Mouse (Mus musculus) layer of hippocampus, adult 11-12 months (tissue): ENCODE results near the gene Eapp.
"Not testable (repeated sequence)": the region's sequence is repeated elsewhere in the genome, so short reads cannot be mapped to it uniquely, and the experiment has no call there.

ENCODE experiments used
- DNase-seq: peaks from one replicate; pipeline ENCODE4 v3.0.0; 2022; ENCODE audit warnings: low spot score

The Eapp gene

DNA sequence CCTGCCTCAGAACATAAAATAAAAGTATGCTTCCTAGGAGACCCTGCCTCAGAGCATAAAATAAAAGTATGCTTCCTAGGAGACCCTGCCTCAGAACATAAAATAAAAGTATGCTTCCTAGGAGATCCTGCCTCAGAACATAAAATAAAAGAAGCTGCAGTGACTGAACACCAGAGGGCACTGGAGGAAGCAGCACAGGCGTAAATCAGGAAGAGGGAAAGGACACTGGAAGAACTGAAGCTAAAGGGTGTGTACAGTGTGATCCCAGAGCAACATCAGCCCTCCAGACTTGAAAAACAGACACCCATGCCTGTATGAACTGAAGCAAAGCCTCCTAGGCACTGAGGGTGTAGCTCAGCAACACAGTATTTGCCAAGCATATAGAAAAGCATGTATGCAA, 12.5 kb downstream of the Eapp start:
- no peak for DNase-seq

DNA sequence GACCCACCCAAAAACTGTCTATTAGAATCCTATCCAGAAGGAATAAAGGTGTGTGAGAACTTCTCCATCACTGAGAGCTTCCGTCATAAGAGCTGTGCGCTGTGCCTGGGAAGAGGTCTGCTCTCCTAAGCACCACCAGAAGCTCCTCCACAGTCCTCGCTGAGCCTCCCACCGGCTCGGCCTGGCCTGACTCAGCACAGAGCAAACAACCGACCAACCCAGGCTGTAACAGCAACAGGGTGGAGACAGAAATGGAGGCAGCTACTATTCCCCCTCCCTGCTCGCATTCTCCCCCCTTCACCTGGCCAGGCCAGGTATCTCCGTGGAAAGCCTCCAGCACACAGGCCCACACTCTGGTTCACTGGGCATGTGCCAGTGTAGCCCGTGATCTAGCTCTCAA, 19.0 kb downstream of the Eapp start:
- DNase-seq: no peak

DNA sequence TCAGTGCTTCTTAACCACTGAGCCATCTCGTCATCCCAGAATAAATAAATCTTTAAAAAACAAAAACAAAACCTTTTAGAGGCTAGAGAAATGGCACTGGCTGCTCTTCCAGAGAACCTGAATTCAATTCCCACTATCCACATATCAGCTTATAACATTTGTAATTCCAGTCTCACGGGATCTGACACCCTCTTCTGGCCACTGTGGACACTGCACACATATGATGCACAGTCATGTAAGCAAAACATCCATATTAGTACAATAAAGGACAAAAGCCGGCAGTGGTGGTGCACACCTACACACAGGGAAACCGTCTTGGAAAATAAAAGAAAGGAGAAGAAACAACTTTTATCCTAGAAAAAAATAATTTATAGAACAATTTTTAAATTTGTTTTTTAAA, 20.3 kb downstream of the Eapp start:
- no peak for DNase-seq

DNA sequence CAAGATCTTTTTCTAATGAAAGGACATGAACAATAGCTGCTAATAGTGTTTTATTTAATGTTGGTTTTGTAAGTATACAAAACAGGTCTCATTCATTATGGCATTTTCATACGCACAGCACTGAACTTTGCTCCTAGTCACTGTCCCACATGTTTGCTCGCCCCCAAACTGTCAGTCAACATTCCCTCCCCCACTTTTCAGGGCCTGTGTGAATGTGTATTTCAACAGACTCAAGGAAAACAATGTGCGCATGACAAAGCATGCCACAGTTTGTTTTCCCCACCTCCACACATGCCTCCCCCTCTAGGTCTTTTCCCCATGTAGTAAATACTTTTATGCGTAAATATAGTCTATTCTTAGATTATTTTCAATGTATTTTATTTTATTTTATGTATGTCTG, 24.4 kb downstream of the Eapp start:
- DNase-seq: no peak

DNA sequence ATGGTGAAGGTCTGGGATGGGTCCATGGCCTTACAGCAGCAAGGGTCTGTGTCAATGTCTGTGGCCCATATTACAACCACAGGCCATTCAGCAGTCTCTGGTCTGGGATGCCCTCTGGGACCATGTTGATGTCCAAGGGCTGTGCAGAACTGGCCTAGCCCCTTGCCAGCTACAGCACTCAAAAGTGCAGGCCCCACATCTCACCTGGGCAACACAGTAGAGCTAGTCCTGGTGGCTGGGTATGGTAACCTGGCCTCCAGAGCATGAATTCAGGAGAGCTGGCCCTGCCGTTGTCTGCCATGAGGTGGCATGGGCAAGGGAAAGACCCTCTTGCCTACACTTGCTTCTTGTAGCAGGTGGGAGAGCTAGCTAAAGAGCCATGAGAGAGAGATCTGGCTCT, 27.6 kb downstream of the Eapp start:
- no peak for DNase-seq

DNA sequence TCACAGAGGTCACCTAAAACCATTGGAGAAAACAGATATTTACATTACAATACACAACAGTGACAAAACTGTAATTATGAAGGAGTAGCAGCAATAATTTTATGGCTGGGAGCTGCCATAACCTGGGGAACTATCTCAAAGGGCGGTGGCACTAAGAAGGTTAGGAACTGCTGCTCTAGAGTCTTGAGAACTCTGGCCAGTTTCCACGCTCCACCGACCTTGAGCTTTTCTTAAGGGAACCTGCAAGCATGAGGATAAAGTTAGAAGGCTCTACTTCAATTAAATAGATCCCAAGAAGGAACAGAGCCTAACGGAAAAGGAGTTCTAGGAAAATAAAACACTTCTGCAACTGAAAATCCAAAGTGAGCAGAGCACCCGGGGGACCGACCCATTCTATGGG, 30.2 kb downstream of the Eapp start:
- no peak for DNase-seq

DNA sequence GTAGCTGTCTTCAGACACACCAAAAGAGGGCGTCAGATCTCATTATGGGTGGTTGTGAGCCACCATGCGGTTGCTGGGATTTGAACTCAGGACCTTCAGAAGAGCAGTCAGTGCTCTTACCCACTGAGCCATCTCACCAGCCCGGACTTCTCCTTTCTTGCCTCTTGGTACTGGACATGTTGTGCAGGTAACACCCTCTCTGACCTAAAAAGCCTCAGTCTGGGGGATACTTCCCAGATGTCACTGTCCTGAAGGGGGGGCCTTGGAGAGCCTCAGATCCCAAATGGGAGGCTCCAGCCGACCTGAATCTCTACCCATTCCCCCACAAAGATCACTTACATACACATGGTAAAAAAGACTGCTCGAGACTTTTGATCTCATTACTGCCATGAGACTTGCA, 34.2 kb downstream of the Eapp start:
- not testable (repeated sequence) for DNase-seq

DNA sequence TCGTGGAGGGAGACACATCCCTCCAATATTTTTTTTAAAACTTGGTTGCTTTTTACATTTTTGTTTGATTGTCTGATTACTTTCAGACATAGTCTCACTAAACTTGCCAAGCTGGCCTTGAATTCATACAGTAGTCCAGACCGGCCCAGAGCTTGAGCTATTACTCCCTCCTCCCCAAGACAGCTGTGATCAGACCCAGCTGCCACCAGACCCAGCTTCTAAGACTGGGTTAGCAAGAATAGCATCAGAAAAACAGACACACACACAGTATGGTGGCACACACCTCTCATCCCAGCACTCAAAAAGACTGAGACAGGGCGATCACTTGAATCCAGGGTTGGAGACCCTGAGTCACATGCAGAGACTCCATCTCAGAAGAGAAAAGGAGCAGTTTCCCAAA, 35.8 kb downstream of the Eapp start:
- DNase-seq: no peak

DNA sequence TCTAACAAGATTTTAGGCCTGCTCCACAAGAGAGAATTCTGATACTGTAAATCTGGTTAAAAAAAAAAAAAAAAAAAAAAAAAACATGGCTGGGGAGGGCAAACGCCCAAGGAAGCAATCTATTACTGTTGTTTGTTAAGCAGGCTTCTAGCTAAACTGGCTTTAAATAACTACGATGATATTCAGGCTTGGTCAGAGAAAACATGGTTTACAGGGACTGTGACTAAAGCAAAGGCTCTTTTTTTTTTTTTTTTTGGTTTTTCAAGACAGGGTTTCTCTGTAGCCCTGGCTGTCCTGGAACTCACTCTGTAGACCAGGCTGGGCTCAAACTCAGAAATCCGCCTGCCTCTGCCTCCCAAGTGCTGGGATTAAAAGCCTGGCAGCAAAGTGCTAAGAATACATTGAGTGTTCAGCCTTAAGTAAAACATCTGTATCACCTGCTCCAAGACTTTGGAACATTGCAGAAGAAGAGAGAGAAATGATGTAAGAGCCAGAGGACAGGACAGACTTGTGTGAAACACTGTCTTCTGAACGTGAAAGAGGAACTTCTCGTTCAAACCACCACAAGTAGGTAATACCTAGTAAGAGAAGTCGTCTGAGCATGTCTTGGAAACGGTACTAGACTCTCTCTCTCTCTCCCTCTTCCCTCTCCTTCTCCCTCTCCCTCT, 37.1 kb downstream of the Eapp start:
- DNase-seq: no peak

DNA sequence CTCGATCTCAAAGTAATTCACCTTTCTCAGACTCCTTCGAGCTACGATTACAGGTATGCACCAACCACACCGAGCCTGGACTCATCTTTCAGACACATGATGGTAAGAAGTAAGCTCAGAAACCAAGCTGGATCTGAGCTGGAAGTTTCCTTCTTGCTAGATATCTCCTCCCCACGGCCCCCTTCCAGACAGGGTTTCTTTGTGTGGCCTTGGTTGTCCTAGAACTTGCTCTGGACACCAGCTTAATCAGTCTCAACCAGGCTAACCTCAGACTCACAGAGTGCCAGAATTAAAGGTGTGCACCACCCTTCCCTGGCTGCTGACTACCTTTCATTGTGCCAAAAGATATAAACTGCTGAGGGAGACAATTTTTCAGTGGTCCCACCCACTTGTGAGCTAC, 37.7 kb downstream of the Eapp start:
- DNase-seq: no peak

DNA sequence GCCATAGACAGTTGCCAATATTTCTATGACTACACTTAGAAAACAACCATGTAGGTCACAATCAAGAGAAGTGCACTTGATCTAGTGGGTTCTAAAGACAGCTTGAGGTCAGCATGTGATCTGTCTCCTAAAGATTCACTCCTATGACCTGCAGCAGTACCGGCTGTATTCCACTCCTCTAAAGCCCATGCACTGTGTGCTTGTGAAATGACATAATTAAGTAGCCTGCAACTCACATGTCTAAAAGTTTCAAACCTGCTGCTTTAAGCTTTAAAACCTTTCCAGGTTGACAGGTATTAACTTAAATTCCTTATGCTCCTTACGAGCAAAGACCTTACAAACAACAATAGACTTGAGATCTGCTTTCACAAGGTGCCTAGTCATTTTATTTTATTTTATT, 38.5 kb downstream of the Eapp start:
- no peak for DNase-seq

DNA sequence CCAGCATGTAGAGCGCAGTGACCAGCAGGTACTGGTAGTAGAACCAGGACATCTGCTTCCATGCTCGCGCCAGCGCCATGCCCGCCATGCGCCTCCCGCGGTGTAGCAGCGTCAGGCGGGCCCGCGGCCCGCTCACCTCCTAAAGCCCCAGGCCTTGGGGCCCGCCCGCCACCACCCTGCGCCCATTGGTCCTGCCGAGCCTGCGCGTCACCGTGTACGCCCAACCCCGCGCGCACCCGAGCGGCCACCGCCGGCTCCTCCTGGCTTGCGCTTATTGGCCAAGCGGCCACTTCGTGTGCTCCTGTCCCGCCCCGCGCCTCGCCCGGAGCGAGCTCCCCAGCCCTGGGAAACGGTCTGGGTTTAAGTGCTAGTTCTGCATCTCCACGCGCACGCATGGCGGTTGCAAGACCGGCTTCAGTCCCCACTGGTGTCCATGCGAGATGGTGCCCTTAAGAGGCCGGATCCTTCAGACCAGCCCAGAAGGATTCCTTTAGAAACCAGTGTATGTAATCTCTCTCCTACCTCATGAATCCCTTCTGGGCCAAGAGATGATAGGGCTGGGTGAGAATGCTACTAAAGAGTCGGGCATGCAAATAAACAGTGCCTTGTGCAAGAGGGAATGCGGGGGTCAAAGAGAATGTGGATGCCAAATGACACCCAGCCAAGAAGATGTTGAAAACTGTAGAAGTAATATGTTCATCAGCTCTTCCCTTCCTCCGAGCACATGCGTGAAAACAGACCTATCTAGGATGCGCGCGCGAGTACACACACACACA, 39.1 kb downstream of the Eapp start, which contains the start of gene Sptssa:
TSS of gene Sptssa (minus strand) at position 178 of the 776 bp plus-strand sequence.
- DNase-seq: peak; percentile 94

DNA sequence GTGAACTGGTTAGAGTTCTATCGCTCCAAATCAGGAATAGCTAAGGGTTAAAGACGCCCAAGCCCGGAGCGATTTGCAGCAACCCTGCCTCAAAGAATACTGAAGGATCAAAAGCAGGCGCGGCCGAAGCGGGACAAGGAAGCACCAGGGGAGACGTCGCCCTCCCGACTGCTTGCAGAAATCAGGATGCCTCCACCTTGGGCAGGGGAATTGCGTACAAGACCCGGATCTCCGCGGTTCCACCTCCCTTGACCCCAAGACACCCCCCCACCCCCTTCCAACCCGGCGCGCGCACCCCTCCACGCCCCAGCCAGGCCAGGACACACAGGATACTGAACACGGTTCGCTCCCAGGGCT, 39.7 kb downstream of the Eapp start:
- no peak for DNase-seq

DNA sequence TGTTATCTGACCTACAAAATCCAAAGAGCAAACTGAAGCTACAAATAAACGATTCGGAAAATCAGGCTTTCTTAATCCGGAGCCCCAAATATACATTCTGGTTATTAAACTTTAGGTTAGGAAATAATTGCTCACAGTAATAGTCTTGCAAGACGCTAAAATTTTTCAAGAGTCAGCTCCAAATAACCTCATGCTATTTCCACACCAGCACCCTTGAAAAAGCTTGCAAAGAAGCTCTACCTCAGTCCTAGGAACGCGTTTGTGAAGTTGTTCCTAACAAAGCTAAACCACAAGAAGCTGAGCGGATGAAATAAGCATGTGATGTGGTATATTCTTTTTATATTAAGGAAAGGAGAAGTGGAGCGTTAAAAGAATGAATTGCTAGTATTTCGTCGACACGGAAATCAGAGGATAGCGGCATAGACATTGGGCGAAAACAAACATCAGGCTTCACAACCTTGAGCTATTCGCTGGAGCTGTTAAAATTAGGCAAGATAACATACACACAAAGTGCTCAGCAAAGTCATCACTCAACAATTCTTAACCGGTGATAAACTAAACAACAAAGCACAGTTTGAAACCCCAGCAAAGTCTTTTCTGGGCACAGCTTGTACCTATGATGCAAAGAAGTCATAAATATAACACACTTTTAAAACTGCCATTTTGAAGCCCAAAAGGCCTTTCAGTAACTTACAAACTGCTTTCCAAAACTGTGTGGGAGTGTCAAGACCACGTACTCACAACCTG, 40.2 kb downstream of the Eapp start:
- DNase-seq: no peak

DNA sequence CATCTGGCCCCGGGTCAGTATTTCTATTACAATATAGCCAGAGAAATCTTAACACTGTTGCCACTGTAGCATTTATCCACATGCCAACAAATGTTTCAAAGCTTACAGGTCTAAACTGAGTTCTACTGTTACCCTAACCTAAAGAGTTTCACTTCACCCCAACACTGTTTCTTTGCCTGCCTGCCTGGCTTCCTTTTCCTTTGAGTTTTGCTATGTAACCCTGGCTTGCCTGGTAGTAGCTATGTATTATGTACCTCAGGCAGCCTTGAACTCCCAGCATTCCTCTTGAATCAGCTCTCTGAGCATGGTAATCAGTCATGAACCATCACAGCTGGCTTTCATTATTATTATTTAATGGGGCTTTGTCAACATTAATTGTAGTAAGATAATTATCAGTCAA, 41.0 kb downstream of the Eapp start:
- DNase-seq: no peak

DNA sequence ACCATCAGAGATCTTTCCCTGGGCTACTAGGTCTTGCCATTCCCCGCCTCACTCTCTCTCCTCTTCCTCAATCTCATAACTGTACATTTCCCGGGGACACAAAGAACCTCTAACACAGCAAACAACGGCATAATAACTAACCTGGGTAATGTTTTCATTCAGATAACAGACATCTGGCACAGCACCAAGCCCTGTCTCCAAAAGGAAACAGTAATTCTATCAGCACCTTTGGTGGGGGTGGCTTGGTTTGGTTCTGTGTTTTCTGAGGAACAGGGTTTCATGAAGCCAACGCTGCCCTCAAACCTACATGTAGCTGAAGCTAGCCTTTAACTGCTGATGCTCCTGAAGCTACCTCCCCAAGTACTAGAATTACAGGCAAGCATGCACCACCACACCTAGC, 41.6 kb downstream of the Eapp start:
- DNase-seq: no peak

DNA sequence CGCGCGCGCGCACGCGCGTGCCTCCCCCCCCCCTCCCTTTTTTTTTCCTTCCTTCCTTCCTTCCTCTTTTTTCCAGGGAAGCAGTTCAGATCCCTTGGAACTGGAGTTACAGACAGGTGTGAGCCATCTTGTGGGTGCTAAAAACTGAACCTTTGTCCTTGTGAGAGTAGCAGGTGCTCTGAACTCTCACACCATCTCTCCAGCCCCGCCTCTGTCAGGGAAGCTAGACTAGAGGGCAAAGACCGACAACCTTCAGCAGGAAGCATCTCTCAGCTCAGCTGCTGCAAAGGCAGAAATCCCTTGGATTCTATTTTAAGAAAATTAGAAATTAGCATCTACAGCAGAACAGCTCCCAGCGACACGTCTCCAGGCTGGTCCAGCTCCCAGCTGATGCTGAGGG, 43.4 kb downstream of the Eapp start:
- no peak for DNase-seq

DNA sequence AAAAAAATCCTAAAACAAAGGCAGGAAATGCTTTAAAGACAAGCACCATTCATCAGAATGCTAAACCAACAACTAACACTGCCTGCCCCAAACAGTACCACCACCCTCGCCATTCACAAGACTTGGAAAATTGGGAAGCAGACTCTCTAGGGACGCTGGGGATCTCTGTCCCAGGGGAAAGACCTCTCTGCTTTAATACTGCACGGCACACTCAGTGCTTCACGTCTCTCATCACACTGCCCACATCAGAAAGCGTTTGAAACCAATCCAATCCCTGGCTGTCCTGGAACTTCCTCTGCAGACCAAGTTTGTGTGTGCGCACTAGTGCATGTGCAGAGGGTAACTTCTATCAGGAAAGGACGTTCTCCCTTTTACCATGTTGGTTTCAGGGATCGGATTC, 43.9 kb downstream of the Eapp start:
- DNase-seq: no peak

DNA sequence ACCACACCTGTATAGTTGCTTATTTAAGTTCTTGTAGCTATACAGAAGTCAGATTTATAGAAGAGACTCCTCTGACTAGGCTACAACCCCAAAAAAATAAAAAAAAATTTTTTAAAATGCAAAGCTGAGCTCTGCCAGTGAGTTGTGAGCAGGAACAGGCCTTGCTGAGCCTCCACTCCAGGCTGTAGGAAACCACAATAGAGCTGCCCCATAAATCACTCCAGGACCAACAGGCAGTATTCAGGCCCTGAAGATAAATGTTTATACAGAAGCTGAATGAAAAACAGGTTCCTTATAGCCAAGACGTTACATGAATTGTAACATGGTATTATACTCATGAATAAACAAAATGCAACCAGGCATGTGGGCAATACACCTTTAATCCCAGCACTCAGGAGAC, 44.5 kb downstream of the Eapp start:
- no peak for DNase-seq

DNA sequence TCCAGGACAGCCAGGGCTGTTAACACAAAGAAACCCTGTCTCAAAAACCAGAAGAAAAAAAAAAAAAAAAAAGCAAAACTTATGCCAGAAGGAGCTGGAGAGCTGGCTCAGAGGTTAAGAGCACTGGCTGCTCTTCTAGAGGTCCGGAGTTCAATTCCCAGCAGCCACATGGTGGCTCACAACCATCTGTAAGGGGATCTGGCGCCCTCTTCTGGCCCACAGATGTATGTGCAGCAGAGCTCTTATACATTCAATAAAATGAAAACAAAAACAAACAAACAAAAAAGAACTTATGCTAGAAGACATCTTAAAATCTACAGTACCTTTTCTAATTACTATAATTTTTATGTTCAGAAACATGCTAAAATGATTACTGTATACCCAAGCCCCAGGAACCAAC, 50.8 kb downstream of the Eapp start:
- DNase-seq: no peak

DNA sequence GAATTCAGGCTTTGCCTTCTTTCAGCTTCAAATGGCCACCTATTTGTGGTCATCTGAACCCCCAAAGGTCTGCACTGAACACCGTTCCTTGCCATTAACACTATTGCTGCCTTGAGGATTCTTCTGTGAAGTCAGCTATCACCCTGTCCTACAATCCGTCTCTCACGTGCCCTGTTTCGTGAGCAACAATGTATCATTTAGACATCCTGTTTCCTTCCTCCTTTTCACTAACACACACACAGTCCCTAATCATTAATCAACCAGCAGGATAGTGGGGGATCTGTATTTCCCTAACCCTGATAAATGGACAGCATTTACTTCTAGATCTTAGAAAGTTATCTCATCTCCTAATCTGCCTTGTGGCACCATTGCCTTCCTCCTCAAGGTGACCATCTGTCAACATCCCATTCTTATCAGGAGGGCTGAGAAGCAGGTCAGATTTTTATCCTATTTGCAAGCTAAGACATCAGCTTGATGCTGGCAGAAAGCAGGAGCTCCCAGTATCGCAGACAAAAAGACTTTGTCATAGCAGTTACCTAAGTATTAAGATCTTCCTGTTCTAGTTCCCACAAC, 52.3 kb downstream of the Eapp start:
- no peak for DNase-seq

DNA sequence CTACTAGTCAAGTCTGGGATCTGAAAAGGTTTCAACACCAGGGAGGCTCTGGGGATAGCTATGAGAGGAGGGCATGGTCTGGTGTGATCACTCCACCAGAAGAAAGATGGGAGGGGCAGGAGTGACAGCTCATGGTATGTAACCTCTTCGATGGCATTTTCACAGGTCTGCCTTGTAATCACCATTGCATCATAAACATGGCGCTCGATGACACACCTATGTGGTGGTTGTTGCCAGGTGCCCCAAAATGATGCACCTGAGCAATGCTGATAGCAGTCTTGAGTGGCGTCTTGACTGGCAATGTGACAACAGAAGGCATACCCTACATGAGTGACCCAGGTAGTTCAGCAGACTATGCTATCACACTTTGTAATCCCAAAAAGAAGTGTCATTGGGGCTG, 54.3 kb downstream of the Eapp start:
- DNase-seq: no peak

DNA sequence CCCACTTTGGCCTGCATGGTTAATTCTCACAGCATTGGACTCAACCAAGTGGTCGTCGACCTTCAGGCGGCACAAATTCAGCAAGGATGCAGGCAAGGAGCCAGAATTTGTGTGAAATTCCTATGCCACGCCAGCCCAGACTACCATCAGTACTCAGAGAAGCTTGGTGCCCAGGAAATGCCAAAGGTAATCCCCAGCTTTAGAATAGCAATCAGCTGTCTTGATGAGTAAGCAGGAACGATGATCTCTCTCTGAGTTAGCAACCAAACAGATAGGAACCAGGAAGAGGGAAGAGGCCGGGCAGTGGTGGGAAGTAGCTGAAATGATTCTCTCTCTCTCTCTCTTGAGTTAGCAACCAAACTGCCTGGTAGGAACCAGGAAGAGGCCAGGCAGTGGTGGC, 55.4 kb downstream of the Eapp start:
- DNase-seq: no peak
